Mouse (Mus musculus): ENCODE data around the gene Gstp1.
"Not testable (repeated sequence)": the region's sequence is repeated elsewhere in the genome, so short reads cannot be mapped to it uniquely, and the experiment has no call there.

The Gstp1 gene

DNA sequence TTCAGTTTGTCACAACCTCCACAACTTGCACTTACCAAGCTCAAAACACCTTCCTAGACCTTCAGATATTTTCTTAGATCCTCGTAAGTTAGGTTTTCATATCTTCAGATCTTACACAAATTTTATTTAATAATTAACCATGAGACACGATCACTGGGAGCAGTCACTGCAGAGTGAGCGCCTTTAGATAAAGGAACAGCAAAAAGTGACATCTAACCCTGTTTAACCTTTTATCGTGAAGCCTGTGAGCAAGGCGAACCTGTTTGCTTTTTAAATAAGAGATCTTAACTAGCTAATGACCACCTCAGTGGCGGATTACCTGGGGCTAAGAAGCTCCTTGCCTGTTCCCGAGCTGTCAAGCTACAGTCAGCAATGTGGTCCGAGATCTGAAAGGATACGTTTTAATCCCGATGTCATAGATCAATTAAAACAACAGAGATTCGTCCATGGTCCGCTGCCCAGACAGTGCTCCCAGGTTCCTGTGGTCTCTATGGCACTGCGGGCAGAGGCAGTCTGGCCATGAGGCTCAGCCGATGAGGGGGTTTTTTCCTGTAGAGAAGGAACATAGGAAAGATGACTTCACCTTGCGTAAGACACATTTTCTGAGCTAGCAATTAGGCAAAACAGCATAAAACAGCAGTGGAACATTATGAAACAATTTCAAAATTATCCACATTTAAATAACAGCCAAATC lies 31.1 kb upstream of the Gstp1 start:
- Histone ChIP-seq H3K27me3 (ENCODE audit: control insufficient read depth, insufficient read depth, low read length, poor library complexity, severe bottlenecking) (no peaks in the 10 kb centered on the region), H3K36me3 (ENCODE audit: control insufficient read depth, insufficient read depth, low read length, poor library complexity, severe bottlenecking) (no peaks in the 10 kb centered on the region)
- no peak for DNase-seq (ENCODE audit: low read depth, low spot score)

DNA sequence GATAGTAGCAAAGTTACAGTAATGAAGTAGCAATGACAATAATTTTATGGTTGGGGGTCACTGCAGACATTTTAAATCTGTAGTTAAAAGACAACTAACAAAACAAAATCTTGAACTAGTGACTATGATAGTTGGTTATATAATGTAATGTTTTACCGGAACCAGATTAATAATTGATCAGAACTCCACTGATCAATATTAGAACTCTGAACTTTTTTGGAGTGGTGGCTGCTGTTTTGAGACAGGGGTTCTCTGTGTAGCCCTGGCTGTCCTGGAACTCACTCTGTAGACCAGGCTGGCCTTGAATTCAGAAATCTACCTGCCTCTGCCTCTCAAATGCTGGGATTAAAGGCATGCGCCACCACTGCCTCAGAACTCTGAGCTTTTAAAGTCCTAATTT lies 30.5 kb upstream of the Gstp1 start:
- not testable (repeated sequence) for H3K27me3 ChIP-seq (ENCODE audit: control insufficient read depth, insufficient read depth, low read length, poor library complexity, severe bottlenecking); DNase-seq (ENCODE audit: low read depth, low spot score); H3K36me3 ChIP-seq (ENCODE audit: control insufficient read depth, insufficient read depth, low read length, poor library complexity, severe bottlenecking)

DNA sequence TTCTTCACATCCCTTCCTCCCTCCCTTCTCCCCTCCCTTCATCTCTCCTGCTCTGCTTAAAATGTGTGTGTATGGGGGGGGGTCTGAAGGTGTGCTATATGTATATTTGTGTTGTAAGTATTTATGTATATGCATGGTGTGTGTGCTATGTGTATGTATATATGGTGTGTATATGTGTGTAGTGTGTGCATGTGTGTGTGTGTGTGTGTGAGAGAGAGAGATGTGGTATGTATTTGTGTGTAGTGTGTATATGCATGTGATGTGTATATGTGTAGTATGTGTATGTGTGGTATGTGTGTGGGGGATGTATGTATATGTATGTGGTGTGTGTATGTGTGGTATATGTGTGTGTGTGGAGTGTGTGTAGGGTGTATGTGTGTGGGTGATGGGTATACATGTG lies 29.1 kb upstream of the Gstp1 start:
- no peaks in the 10 kb centered on the region for H3K36me3 ChIP-seq (ENCODE audit: control insufficient read depth, insufficient read depth, low read length, poor library complexity, severe bottlenecking)
- no peaks in the 10 kb centered on the region for H3K27me3 ChIP-seq (ENCODE audit: control insufficient read depth, insufficient read depth, low read length, poor library complexity, severe bottlenecking)
- DNase-seq (ENCODE audit: low read depth, low spot score): no peak

DNA sequence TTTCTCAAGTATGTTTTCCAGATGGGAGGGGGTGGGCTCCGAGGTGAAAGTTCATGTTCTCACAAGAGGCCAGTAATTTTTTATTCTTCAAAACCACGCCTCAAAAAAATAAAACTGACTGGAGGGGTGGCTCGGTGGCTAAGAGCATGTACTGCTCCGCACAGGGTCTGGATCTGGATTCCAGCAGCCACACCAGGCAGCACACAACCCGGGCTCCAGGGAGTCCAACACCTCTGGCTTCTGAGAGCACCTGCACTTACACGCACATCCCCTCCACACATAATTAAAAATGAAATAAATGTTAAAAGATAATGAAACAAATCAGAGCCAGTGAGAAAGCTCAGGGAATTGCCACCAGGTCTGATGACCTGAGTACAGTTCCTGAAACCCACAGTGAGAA lies 28.5 kb upstream of the Gstp1 start:
- no peaks in the 10 kb centered on the region for H3K36me3 ChIP-seq (ENCODE audit: control insufficient read depth, insufficient read depth, low read length, poor library complexity, severe bottlenecking)
- DNase-seq (ENCODE audit: low read depth, low spot score): no peak
- H3K27me3 ChIP-seq (ENCODE audit: control insufficient read depth, insufficient read depth, low read length, poor library complexity, severe bottlenecking): no peaks in the 10 kb centered on the region

DNA sequence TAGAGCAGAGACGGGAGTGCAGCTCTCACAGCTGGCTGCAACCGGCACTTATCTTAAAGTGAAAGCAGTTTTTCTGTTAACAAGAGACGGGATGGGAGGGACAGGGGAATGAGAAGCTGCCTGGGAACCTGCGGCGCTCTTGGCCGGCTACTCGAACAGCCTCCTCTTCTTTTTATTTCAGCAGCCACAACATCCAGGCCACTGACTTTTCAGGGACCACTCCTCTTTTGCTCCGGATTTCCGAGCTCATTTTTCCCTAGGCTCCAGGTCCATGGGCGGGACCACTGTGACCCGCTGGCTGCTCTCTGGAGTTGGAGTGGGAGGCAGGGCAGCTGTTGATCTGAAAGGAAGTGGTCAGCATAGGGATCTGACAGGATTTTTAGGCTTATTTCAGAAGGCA lies 26.7 kb upstream of the Gstp1 start:
- not testable (repeated sequence) for H3K36me3 ChIP-seq (ENCODE audit: control insufficient read depth, insufficient read depth, low read length, poor library complexity, severe bottlenecking); H3K27me3 ChIP-seq (ENCODE audit: control insufficient read depth, insufficient read depth, low read length, poor library complexity, severe bottlenecking); DNase-seq (ENCODE audit: low read depth, low spot score)

DNA sequence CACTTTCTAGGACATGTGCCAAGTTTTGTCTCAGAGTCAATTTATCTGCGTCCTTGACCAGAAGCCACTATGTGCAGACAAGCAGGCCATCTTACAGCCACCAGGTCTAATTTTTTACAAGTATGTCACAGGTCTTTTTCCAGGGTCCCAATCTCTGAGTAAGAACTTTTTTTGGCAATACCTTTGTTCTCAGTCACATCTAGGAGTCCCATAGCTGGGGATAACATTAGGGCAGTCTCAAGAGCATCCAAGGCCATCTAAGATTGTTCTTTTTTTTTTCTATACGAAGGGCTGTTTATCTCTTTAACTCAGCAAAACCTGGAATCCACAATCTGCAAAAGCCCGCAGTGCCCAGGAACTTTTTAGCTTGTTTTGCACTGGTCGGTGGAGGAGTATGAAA lies 25.6 kb upstream of the Gstp1 start:
- H3K27me3 ChIP-seq (ENCODE audit: control insufficient read depth, insufficient read depth, low read length, poor library complexity, severe bottlenecking); H3K36me3 ChIP-seq (ENCODE audit: control insufficient read depth, insufficient read depth, low read length, poor library complexity, severe bottlenecking); DNase-seq (ENCODE audit: low read depth, low spot score): not testable (repeated sequence)

DNA sequence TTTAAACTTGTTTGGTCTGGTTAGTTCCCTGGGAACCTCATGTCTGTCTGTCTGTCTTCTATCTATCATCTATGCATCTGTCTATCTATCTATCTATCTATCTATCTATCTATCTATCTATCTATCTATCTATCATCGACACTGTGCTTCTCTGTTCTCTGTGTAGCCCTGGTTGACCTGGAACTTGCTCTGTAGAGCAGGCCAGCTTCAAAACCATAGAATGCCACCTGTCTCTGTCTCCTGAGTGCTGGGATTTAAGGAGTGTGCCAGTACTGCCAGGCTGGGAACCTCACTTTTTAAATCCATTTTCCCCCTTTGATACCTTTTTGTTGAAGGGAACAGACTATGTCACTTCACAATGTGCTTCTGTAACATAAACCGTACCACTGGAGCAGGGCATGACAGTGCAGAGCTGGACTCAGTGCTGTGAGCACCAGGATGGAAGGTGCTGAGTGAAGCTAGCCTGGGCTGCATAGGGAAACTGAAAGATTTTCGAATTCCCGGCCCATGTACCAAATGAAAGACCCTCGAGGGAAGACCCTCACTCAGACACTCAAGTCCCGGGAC lies 23.2 kb upstream of the Gstp1 start:
- Histone ChIP-seq H3K36me3 (ENCODE audit: control insufficient read depth, insufficient read depth, low read length, poor library complexity, severe bottlenecking) (no peaks in the 10 kb centered on the region), H3K27me3 (ENCODE audit: control insufficient read depth, insufficient read depth, low read length, poor library complexity, severe bottlenecking) (no peaks in the 10 kb centered on the region)
- no peak for DNase-seq (ENCODE audit: low read depth, low spot score)

DNA sequence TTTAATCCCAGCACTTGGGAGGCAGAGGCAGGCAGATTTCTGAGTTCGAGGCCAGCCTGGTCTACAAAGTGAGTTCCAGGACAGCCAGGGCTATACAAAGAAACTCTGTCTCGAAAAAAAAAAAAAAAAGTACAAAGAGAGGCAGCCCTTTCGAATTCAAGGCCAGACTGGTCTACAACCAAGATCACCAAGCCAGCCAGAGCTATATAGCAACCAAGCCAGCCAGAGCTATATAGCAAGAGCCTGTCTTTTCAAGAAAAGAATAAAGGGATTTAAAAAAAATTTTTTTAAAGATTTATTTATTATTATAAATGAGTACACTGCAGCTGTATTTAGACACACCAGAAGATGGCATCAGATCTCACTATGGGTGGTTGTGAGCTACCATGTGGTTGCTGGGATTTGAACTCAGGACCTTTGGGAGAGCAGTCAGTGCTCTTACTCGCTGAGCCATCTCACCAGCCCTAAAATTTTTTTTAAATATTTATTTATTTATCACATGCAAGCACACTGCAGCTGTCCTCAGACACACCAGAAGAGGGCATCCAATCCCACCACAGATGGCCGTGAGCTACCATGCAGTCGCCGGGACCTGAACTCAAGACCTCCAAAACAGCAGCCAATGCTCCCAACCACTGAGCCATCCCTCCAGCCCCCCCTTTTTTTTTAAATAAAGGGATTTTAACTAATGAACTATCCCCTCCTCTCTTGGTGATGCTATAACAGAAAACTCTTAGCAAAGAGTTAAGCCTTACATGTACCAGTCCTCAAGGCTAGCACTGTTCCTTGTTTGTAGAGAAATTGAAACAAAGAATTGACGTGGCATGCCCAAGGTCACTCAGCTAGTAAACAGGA lies 22.5 kb upstream of the Gstp1 start:
- H3K36me3 ChIP-seq (ENCODE audit: control insufficient read depth, insufficient read depth, low read length, poor library complexity, severe bottlenecking); H3K27me3 ChIP-seq (ENCODE audit: control insufficient read depth, insufficient read depth, low read length, poor library complexity, severe bottlenecking); DNase-seq (ENCODE audit: low read depth, low spot score): not testable (repeated sequence)

DNA sequence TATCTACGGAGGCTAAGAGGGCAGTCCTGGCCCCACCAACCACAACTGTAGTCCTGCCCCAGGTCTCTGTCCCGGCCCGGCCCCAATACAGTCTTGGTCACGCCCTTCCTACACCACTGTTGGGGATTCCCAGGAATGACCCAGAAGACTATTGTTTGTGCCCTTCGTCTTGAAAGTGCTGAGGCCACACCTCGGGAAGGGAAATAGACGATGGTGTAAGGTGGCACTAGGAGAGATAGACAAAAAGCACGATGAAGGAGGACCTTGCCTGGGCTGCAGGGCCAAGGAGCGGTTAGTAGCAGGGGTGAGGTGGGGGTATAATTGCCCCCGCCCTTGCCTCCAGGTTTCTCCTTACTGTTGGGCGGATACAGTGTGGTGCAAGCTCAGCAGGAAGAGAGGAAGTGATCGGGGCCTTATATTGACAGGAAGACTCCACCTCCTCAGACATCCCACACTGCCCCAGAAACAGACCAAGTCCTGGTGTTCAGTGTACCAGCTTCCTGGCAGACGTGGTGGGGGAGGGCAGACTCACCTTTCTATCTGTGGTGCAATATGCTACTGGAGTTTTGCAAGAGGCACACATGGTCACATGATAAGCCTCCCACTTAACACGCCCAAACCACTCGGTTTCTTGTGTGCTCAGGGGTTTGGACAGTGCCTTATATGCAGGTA lies 21.4 kb upstream of the Gstp1 start, which contains the start of gene Gstp3:
TSS of gene Gstp3 (minus strand) at position 501 of the 672 bp plus-strand sequence.
- DNase-seq (ENCODE audit: low read depth, low spot score): no peak
- H3K36me3 ChIP-seq (ENCODE audit: control insufficient read depth, insufficient read depth, low read length, poor library complexity, severe bottlenecking): no peaks in the 10 kb centered on the region
- no peaks in the 10 kb centered on the region for H3K27me3 ChIP-seq (ENCODE audit: control insufficient read depth, insufficient read depth, low read length, poor library complexity, severe bottlenecking)

DNA sequence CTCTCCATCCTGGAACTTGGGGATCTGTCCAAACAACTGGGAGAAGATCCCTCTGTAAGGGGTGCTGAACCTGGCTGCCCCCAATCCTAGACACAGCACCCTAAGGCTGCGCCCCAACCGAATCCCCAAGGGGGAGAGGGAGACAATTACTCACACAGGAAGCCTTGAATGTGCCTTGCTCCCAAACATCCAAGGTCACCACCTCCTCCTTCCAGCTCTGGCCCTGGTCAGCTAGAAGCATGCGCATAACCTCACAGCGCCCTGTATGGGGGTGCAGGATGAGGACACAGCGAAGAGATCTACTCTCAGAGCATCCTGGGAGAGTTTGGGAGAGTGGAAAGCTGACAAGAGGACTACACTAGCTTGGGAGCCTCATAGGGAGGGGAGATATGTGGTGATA lies 20.8 kb upstream of the Gstp1 start:
- no peaks in the 10 kb centered on the region for H3K27me3 ChIP-seq (ENCODE audit: control insufficient read depth, insufficient read depth, low read length, poor library complexity, severe bottlenecking)
- no peak for DNase-seq (ENCODE audit: low read depth, low spot score)

DNA sequence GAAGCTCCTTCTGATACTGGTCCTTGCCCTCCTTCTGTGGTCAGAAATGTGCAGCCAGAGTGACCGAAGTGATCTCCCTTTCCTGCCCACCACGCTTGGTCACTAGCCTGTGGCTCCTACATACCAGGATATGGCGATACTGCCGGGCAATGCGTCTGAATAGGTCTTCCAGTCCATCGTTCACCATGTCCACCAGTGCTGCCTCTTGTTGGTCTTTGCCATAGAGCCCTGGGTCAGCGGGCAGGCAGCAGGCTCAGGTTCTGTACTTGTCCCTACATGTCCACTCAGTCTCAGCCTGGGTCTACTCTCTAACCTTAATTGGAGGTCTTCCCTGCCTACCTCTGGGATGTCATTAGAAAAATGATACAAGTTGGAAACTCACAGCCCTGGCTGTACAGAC lies 20.2 kb upstream of the Gstp1 start:
- H3K27me3 ChIP-seq (ENCODE audit: control insufficient read depth, insufficient read depth, low read length, poor library complexity, severe bottlenecking): no peaks in the 10 kb centered on the region
- no peaks in the 10 kb centered on the region for H3K36me3 ChIP-seq (ENCODE audit: control insufficient read depth, insufficient read depth, low read length, poor library complexity, severe bottlenecking)
- no peak for DNase-seq (ENCODE audit: low read depth, low spot score)

More for the DNA sequence above, 20.8 kb upstream of the Gstp1 start:
- no peaks in the 10 kb centered on the region for H3K36me3 ChIP-seq (ENCODE audit: control insufficient read depth, insufficient read depth, low read length, poor library complexity, severe bottlenecking)

DNA sequence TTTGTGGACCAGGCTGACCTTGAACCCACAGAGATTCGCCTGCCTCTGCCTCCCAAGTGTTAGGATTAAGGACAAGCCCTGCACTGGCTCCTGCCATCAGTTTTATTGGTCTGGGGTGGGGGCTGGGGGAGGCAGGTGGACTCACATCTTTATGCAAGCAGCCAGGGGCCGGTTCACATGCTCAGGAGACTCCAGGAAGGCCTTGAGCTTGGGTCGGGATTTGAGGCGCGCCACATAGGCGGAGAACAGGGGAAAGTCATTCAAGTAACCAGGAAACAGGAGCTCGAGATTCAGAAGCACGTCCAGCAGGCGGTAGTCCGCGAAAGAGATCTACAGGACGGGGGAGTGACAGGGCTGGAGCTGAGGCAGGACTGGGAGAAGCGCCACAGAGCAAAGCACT lies 19.6 kb upstream of the Gstp1 start:
- DNase-seq (ENCODE audit: low read depth, low spot score): no peak
- H3K27me3 ChIP-seq (ENCODE audit: control insufficient read depth, insufficient read depth, low read length, poor library complexity, severe bottlenecking): no peaks in the 10 kb centered on the region
- no peaks in the 10 kb centered on the region for H3K36me3 ChIP-seq (ENCODE audit: control insufficient read depth, insufficient read depth, low read length, poor library complexity, severe bottlenecking)

DNA sequence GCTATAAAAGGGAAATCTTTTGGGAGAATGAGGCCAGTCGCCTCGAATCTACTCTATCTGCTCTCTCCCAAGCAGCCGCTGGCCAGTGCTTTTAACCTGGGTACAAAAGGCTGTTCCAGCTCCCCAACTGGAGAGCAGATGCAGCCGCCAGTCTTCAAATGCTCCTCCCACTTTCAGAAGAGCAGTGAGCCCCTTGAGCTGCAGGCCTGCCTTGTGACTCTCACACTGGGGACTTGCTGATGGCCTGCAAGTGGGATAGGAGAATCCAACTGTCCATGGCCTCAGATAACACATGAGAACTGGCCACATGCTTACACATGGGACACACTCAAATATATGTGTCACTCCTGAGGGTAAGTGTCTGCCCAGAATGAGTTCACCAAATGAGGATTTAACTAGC lies 18.9 kb upstream of the Gstp1 start:
- no peaks in the 10 kb centered on the region for H3K36me3 ChIP-seq (ENCODE audit: control insufficient read depth, insufficient read depth, low read length, poor library complexity, severe bottlenecking)
- H3K27me3 ChIP-seq (ENCODE audit: control insufficient read depth, insufficient read depth, low read length, poor library complexity, severe bottlenecking): no peaks in the 10 kb centered on the region

DNA sequence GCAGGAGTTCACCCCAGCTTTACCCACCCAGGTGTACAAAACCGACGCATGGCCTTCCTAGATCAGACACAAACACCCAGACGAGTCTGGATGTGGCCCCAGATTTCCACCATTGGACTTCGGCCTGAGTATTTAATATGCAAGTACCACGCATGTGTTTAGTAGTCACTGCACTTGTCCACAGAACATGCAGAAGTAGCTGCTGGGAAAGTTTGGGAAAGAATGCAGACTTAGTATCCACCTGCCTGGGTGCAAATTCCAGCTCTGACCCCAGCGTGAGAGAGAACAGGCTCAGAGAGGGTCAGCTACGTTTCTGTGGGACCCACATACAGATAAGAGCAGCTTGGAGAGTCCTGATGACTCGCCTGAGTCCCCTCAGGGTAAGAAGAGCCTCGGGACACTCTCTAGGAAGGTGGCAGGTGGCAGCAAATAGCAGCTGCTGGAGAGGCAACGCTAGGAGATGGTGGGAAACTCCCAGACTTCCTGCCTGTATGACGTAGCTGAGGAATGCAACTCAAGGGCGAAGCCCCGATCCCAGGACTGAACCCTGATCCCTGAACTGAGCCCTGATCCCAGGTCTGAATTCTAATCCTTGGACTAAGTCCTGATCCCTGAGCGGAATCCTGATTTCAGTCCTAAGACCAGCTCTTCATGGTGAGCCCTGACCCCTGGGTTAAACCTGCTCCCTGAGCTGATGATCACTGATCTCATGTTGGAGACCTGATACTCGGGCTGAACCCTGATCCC lies 18.3 kb upstream of the Gstp1 start:
- DNase-seq (ENCODE audit: low read depth, low spot score): no peak
- Histone ChIP-seq H3K36me3 (ENCODE audit: control insufficient read depth, insufficient read depth, low read length, poor library complexity, severe bottlenecking) (no peaks in the 10 kb centered on the region), H3K27me3 (ENCODE audit: control insufficient read depth, insufficient read depth, low read length, poor library complexity, severe bottlenecking) (no peaks in the 10 kb centered on the region)

More for the DNA sequence above, 18.9 kb upstream of the Gstp1 start:
- no peak for DNase-seq (ENCODE audit: low read depth, low spot score)

Measured in splenic B cell, adult 2 months (primary cell).